Comparison of ENCODE assay signal across 8 mouse cellular contexts in genomic region chr4:106630333-106631220, GRCm38 (mm10). TPM values are rescaled to one million over a fixed set of nuclear protein-coding genes. Genes with fewer than 3 reads are reported as not detected.
A peak's percentile ranks its signal among the peaks of the same experiment; 100 is the strongest.
DNase-seq lines count a peak whose midpoint lies in the region.

No protein-coding gene starts in this region.

- peak; percentile 48 to 83 for DNase-seq in adrenal gland, adult (ENCODE audit: inconsistent age in 2 of 2, low spot score in 1 of 2)
- DNase-seq in adrenal gland, adult 8-10 months: no peak
- peak; percentile 63 for DNase-seq in adrenal gland, postnatal 10 days
- peak; percentile 62 for DNase-seq in embryo, embryonic 9.5 days (ENCODE audit: extremely low spot score)
- DNase-seq in heart, postnatal 4 days: peak; percentile 74
- DNase-seq in layer of hippocampus, adult 9-11 months: peak; percentile 92
- DNase-seq in lung, postnatal 36 days: peak; percentile 80
- DNase-seq in right cerebral cortex, postnatal 4 days: peak; percentile 85

RNA-seq across cellular contexts. Expression of gene Ttc22, which starts 8.3 kb away (rescaled TPM):
- total RNA-seq in adrenal gland, adult 8-10 months (2022): under 1 TPM in 1 of 4 experiments, not detected in 3; 0.10 TPM
- total RNA-seq in adrenal gland, postnatal 10 days (2021): under 1 TPM; 0.09 to 0.18 TPM
- total RNA-seq in heart, postnatal 4 days (2021): under 1 TPM; 0.38 to 0.45 TPM

RNA-seq across cellular contexts. Expression of gene Lexm, which starts 13.5 kb away (rescaled TPM):
- not detected for total RNA-seq in adrenal gland, adult 8-10 months (2022)
- not detected for total RNA-seq in adrenal gland, postnatal 10 days (2021)
- not detected for total RNA-seq in heart, postnatal 4 days (2021)

RNA-seq across cellular contexts. Expression of gene Pars2, which starts 20.3 kb away (rescaled TPM):
- 1 to 10 TPM; 5.7 to 9.5 (median 8.5) TPM for total RNA-seq in adrenal gland, adult 8-10 months (2022)
- total RNA-seq in adrenal gland, postnatal 10 days (2021): 1 to 10 TPM; 6.0 to 8.7 TPM
- 1 to 10 TPM; 6.7 to 7.4 TPM for total RNA-seq in heart, postnatal 4 days (2021)

RNA-seq across cellular contexts. Expression of gene Ttc4, which starts 48.2 kb away (rescaled TPM):
- total RNA-seq in adrenal gland, adult 8-10 months (2022): 10 to 100 TPM; 24.6 to 40.1 (median 29.1) TPM
- total RNA-seq in adrenal gland, postnatal 10 days (2021): 10 to 100 TPM; 23.1 to 27.2 TPM
- 10 to 100 TPM; 21.6 to 23.9 TPM for total RNA-seq in heart, postnatal 4 days (2021)
